Mouse (Mus musculus) cerebellum, adult 11-12 months (tissue): ENCODE measurements around the gene Racgap1.

Experiments
- DNase-seq: peaks from one replicate; pipeline ENCODE4 v3.0.0; 2022

Gene Racgap1

DNA sequence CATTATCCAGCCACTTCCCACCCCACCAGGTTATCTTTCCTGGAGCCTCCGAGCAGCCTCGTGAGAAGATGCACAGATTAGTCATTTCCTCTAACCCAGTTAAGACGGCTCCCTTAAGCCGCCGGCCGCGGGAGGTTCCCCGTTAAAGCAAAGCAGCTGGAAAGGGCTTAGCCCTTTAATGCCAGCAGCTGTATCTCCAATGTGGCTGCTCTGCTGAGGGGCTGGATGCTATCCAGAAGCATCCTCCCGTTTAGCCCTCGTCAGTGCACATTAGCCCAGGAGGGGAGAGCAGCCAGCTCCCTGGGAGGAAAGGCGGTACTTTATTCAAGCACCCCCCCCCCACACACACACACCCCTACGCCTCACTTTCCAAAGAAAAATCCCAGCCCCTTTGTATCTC lies 36.7 kb downstream of the Racgap1 start:
- DNase-seq: no peak

DNA sequence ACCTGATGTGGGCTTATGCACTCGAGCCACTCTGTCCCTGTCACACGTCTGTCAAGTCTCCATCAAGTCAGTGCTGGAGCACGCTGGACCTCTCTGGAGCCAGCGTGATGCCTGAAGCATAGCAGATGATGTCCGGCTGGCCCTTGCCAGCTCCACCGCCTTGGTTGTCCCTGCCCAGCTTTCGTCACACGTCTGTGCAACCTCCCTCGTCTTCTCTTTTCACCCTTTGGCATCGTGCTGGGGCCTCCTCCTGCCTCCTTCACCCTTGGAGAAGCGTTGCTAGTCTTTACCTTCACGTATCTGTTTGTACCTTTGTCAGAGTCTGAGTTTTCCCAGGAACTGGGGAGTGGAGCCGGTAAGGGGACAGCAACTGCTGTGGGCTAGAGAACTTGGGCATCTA lies 37.2 kb downstream of the Racgap1 start:
- no peak for DNase-seq

DNA sequence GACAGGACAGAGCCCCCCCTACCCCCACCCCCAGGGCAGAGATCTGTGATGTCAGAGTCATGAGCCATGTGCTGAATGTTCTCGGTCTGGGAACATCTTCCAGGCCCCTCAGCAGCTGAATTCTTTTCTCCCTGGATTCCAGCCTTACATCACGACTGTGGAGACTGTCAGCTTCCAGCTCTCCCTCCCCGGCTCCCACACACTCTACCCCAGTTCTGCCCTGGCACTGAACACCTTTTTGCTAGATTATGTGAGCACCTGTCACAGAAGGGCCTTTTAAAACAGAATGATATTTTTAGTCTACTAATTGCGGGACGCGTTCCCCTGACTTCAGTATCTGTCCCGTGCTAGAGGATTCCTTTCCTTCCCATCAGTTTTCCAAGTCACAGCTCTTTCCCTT lies 39.9 kb downstream of the Racgap1 start:
- peak; percentile 27 for DNase-seq

DNA sequence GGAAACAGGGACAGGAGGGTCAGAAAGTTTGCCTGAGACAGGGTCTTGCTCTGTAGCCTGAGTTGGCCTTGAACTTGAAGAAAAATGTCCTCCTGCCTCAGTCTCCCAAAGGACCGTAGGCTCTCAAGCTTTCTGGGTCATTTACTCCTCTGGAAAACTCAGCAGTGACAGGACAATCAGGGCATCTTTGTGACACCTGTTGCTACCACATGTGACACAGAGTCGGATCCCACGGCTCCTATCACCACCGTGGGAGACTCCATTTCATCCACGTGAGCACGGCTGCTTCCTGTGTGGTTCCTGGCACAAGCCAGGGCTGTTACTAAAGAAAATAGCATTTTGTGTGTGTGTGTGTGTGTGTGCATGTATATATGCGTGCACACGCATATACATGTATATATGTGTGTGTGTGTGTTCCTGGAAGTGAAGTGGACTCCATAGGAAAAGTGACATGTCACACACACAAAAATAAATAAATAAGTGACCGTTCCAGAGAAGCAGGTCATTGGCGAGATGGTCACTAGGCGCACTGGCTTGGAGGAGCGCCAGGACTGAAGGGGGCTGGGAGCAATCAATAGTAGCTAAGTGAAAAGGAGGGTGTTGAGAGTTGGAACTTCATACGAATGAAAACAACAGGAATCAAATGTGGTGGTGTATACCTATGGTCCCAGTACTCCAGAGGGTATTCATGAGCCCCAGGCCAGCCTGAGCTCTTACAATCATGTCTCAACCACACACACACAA lies 42.9 kb downstream of the Racgap1 start:
- peak; percentile 34 for DNase-seq

DNA sequence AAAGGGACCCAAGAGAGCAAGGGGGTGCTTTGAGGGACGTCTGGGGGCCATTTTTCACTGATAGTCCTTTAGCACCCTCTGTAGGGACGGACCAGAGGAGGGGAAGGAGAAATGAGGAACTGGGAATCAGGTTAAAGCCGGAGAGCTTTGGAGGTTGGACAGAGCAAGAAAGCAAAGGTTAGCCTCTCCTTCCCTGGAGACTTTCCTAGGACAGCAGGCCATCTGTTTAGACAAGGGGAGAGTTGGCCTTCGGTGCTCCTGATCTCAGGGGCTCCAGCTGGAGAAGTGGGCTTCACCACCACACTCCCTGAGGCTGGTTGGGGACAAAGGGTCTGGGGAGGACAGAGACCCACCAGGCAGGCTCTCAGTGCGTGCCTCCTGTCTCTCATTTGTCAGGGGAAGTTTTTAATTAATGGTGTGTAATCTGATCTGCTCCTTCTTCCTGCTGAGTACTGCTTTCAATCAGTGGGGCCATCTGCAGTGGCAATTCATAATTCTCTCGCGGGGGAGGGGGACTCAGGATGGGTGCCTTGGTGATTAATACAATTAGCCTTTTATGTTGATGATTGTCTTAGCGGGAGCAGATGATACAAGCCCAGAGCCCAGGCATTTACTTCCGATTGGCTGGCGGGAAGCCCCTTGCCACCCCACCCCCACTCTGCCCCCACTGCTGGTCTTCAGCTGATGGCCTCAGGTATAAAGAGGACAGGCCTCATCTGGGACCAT lies 43.9 kb downstream of the Racgap1 start:
- peak; percentile 47 for DNase-seq

DNA sequence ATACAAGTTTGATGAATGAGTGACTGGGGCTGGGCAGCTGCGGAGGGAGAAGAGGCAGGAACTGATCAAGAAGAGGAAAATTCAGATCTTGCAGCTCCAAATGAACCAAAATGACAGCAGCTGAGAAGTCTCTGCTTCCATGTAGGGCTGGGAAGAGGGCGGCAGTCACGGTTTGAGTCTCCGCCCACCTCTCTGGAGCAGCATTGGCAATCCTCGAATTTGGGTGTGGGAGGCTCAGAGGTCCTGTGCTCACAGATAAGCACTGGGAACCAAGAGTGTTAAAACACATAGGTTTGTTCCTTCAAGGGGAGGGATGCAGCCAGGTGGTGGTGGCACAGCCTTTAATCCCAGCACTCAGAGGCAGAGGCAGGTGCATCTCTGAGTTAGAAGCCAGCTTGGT lies 44.9 kb downstream of the Racgap1 start:
- no peak for DNase-seq

DNA sequence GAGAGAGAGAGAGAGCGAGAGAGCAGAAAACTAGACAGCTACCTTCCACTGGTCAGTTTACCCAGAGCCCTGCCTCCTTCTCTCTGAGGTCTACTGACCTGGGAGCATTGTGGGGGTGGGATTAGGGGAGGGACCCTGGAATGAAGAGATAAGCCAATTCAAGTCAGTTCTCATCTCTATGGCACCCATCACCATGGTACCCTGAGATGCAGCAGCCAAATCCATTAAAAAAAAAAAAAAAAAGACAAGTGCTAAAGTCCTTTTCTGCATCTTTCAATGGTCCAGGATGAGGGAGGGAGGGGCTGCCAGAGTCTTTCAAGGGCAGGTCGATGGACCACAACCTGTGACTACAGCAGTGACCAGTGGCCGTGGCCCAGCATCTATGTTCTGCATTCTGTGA lies 45.9 kb downstream of the Racgap1 start:
- DNase-seq: no peak

DNA sequence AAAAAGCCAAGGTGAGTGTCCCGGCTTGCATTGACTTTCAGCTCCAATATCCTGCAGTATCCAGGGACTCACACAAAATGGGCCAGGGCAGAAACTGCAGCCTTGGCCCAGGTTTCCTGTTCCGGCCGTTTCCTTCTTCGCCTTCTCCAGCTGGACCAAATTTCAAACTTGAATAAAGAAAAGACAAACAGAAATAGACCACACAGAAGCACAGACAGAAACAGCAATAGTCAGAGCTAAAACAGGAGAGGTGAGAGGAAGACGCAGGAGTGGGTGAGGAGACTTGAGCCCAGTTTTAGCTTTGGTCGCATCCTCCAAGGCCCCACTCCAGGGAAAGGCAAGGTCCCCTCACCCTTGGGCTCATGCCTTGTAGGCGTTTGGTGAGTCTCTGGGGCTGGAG lies 48.2 kb downstream of the Racgap1 start:
- no peak for DNase-seq

DNA sequence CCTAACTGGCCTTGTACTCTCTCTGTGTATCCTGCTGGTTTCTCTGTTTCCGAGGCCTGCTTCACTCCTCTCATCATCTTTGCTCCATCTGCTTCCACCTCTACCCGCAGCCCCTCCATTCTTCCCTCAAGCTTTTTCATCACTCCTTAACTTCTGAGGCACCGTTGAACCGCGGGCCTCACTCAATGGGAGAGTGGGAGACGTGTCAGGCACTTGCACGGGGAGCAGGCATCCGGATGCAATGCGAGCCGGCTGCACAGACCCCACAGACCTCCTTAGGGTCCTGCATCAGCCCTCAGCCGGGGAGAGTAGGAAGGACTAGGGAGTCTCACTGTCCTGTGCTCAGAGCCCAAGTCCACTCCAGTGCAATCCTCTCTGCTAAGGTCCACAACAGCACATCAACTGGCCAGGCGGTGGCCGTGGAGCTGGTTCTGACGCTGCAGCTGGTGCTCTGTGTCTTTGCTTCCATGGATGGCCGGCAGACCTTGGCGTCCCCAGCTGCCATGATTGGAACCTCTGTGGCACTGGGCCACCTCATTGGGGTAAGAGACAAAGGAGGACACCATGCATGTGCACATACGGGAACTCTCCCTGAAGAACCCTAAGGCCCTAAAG lies 49.1 kb downstream of the Racgap1 start:
- peak; percentile 74 for DNase-seq

DNA sequence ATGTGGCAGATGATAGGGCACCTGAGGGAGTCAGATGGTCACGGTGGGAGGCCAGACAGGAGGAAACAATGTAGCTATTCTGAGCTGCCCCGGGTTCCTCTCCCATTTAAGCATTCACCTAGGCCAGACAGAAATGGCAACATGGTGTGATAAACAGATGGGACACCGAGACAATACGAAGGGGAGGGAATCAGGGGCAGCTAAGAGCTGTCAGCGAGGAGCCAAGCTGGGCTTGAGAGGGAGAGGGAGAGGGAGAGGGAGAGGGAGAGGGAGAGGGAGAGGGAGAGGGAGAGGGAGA lies 49.7 kb downstream of the Racgap1 start:
- DNase-seq: peak; percentile 96

DNA sequence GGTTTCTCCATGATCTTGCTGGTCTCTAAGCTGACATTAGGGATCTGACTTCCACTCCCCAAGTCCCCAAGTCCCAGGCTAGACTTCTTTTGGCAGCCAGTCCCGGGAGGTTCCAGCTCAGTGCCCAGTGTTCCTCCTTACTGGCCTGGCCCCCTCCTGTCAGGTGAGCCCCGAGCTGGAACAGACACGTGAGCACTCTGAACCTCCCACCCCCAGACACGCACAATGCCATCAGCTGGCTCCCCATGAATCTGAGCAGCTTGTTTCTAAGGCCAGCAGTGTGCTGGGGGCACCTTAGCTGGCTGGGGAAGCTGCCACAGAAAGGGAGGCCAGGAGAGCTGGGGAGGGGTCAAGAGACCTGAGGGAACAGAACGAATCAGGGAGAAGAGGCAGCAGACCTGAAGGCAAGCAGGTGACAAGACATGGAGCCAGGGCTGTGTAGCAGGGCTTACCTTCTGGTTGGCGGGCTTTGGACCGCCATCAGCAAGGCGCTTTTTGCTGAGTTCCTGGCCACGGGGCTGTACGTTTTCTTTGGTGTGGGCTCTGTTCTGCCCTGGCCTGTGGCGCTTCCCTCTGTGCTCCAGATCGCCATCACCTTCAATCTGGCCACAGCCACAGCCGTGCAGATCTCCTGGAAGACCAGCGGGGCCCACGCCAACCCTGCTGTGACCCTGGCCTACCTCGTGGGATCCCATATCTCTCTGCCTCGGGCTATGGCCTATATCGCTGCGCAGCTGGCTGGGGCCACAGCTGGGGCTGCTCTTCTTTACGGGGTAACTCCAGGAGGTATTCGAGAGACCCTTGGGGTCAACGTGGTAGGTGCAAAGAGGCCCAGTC lies 50.3 kb downstream of the Racgap1 start, which contains the start of gene Aqp6:
Aqp6 (plus strand) TSS at position 415 of the 837 bp plus-strand sequence.
- DNase-seq: peak; percentile 91

DNA sequence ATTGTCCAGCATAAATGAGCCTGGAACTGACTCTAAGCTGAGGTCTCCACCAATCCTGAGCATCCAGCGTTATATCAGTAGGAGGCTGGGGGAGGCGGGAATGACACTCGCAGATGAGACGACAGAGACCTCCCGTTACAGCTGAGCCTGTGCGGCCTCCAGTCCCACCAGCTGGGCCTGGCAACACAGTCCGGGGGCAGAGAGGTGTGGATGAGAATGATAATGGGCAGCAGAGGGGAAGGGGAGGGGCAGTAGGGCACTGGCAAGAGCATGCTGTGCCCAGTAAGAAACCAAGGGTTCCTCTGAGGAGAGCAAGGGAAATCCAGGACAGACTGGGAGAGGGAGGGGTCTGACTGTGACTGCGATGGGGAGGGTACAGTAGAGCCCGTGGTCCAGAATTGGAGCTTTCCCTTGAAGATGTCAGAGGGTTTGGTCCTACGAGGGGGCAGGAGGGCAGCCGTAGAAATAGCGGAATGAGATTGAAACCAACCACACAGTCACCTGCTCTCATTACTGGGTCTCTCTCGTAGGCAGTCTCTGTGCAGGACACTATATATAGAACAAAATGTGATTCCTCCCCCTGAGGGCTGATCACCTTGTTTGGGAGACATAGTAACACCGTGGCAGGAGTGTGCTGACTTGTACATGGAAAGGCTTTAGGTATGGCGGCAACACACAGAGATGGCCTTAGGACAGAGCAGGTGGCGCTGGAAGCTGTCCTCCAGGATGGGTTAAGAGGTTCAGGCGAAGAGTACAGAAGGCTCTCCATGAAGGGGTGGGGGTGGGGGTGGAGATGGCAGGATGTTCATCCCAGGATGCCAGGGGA lies 52.0 kb downstream of the Racgap1 start:
- peak; percentile 82 for DNase-seq

DNA sequence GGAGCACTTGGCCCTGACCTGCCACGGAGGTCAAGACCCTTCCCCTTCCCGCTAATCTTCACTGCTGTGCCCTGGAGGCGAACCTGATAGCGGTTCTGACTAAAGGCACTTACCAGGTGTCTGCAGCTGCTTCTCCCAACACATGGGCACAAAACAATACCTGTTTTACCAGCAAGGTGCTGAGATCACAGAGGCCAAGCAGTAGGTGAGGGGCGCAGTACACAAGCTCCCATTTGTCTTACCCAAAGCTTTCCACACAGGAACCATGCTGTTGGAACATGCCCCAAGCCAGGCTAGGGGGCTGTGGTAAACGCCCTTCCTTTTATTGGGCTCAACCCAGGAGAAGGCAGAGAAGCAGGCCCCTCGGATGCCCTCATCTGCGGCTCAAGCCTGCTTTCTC lies 53.9 kb downstream of the Racgap1 start:
- DNase-seq: no peak

DNA sequence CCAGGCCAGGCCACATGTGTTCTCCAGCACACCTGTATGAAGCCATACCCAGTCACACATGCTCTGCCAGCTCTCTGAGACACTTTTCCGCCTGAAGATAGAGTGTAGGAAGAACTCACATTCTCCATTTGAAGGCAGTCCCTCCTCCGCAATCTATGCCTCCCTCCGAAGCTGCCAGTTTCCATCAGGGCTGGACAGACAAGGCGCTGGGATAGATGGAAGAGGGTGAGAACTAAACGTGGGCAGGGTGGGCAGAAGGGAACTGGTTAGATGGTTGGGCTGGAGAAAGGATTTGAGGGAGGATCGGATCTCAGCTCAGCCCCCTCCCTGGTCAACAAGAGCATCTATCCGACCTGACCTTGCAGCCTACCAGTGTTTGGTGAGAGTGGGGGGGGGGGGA lies 54.6 kb downstream of the Racgap1 start:
- no peak for DNase-seq

DNA sequence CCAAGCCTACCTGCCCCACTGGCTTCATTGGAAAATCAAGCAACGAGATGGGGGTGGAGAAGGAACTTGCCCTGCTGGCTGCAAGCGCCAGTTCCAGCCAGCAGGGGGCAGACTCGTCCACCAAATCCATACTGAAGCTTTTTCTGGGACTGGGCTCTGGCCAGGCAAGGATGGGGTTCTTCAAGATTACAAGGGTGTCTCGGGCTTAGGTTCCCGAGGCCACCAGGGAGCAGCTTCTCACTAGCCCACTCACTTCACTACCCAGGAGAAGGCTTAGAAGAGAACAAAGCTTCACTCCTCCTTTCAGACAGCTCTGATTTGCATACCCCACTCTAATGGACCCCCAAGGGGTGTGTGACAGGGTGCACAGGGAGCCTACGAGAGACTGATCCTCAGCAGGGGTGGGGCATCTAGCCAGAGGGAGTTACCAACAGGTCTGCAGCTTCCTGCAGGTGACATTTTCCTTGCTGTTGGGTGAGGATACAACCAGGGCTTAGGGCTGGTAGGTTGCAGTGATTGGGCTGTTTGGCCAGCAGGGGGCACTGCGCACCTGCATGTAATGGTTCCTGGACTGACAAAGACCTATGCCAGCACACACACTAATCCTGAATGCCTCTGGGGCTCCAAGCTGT lies 55.3 kb downstream of the Racgap1 start:
- DNase-seq: peak; percentile 95

DNA sequence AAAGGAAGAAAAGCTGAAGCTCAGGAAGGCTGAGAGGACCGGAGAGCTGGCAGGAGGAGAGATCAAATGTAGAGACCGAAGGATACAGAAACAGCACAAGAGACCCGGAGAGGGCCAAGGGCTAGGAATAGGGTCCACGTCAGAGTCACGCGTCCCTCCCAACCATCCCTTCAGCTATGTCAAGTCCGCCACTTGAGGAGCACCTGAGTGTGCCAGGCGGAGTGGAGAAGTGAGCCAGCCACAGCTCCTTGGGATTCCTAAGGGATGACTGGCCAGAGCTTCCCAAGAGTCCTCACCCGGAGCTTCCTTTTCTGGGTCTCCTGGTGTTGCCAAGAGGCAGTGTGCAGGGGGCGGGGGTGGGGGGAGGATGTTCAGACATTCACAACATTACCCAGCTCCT lies 56.5 kb downstream of the Racgap1 start:
- no peak for DNase-seq

DNA sequence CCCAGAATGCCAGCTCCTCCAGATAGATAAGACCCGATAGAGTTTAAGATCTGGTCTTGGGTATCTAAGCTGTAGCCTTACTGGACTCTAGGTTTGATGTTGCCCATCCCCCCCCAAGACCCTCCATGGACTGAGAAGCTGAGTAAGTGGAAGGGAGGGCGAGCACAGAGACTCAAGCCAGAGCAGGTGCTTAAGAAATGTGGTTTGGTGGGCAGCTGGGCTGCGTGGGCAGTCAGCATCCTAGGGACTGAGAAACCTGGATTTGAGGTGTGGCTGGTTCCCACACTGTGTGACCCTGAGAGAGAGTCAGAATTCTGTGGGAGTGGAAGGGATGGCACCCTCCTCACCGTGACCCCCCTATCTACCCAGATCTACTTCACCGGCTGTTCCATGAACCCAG lies 58.6 kb downstream of the Racgap1 start:
- DNase-seq: no peak

DNA sequence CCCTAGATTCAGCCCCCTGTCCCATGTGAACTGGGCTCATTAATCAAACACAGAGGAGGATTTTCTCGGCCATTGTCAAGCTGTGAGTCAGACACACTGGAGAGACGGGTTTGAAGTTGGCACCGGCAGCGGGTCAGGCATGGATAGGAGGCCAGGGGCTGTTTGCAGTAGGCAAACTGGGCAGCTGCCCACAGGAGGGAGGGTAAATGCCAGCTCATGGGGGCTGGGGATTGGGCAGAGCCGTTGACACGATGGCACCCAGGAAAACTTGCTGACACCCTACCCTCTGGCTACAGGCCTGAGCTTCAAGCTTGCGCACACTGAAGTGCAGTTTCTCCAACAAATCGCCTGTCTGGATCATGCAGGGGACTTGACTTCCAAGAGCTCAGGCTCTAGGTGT lies 59.3 kb downstream of the Racgap1 start:
- DNase-seq: no peak

DNA sequence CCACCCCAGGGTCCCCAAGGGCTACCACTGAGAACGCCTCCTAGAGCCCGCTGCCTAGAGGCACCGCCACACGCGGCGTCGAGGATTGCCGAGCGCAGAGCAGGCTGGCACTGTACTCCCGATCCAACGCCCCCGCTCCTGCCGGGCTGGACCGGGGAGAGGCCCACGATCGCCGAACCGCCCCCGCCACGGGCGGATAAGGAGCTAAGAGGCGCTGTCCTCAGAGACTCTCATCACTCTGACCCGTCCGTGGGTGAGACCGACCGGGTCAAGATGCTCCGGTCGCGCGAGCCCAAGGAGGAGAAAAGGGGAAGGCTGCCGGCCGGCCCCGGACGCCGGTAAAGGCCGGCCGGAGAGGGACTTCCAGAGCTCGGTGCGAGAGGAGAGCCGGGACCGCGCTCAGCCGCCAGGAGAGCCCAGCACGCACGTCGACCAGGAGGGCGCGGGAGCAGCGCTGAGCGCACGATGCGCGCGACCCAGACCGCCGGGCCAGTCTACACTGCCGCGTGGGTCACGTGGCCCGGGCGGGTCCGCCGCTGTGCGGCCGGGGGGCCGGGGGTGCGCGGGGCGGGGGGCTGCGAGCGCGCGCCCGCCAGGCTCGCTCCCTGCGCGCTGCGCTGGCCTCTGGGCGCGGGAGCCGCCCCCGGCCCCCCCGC lies 60.9 kb downstream of the Racgap1 start, which contains the start of gene Aqp5:
Aqp5 (plus strand) TSS at position 354 of the 656 bp plus-strand sequence.
- no peak for DNase-seq

DNA sequence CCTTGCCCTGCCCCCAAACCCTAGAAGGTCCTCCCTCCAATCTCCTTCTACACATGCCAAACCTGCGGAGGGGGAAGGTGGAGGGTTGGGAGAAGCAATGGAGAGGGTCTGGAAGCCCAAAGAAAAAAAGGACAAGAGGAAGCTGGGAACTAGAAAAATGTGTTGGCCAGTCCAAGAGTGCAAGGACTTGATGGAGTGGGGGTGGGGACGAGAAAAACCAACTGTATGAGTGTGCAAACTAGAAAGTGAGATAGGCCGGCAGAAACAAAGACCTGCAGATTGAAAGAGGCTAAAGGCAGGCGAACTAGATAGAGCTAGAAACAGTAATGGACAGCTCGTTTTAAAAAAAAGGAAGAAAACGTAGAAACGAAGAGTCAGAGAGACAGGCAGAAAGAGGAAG lies 61.8 kb downstream of the Racgap1 start:
- DNase-seq: no peak

DNA sequence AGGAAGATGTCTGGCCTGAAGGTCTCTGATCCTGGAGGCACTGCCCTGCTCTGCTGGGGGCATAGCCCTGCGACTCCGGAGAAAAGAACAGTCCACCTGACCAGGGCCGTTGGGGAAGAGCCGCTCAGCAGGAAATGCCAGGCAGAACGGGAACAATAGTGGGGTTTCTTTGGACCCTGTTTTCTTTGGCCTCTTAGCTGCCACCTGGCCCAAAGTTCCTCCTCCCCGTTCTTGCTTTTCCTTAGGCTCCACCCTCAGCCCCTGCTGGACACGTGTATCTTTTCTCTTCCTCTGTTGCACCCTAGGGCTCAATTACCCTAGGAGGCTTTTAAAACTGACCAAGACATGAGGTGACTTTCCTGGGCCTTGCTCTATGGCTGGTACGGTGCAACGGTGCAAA lies 62.2 kb downstream of the Racgap1 start:
- DNase-seq: no peak
